Mouse (Mus musculus) ES-E14 (cell line): ENCODE measurements at regions not wholly inside any gene's neighbourhood (a gene's known extent, or its start where the extent isn't known, plus 50 kb on each side); places are given as distances from the start of the nearest gene placed in this dataset.

Experiments used
- DNase-seq: peaks from one replicate; pipeline ENCODE4 v3.0.0-alpha.2; 2013; ENCODE audit warnings: low read depth, low spot score
- H3K27ac ChIP-seq: 2 replicates; pipeline ENCODE4 v1.5.1; 2012; ENCODE audit warnings: low read depth, mild to moderate bottlenecking, low read length, moderate library complexity, mixed read lengths; ENCODE audit not compliant: poor library complexity, insufficient read depth, severe bottlenecking
- H3K36me3 ChIP-seq: 2 replicates; pipeline ENCODE4 v1.6.1; 2012; ENCODE audit warnings: mild to moderate bottlenecking, low read length, moderate library complexity, mixed read lengths; ENCODE audit not compliant: control insufficient read depth, poor library complexity, insufficient read depth, severe bottlenecking
- H3K4me1 ChIP-seq, 2 experiments: fragments of 150-350 bp in 1 of 2; sonication (generic) in 1 of 2; 2 replicates each; pipeline ENCODE4 v1.6.1; 2012; ENCODE audit warnings: low read length in 2 of 2, mild to moderate bottlenecking in 1 of 2, mixed read lengths in 1 of 2; ENCODE audit not compliant: control insufficient read depth in 2 of 2, insufficient read depth in 2 of 2, poor library complexity in 1 of 2
- H3K4me3 ChIP-seq, 2 experiments: fragments of 150-350 bp in 1 of 2; sonication (generic) in 1 of 2; 2 replicates each; pipeline ENCODE4 v1.5.1; 2012; ENCODE audit warnings: low read length in 2 of 2, low read depth in 1 of 2, mild to moderate bottlenecking in 1 of 2, mixed read lengths in 1 of 2; ENCODE audit not compliant: insufficient read depth in 1 of 2, poor library complexity in 1 of 2, severe bottlenecking in 1 of 2
- H3K9ac ChIP-seq: 2 replicates; pipeline ENCODE4 v1.6.1; 2012; ENCODE audit warnings: low read depth, mild to moderate bottlenecking, low read length, mixed read lengths; ENCODE audit not compliant: poor library complexity, insufficient read depth, severe bottlenecking
- H3K9me3 ChIP-seq: fragments of 150-350 bp; sonication (generic); 2 replicates; pipeline ENCODE4 v1.6.1; 2012; ENCODE audit warnings: low read depth, mild to moderate bottlenecking, low read length; ENCODE audit not compliant: control insufficient read depth, insufficient read depth
- CHD2 ChIP-seq: IDR thresholded peaks from 2 replicates; pipeline ENCODE4 v1.6.1; 2014; ENCODE audit warnings: mild to moderate bottlenecking, low read depth, low read length, inconsistent platforms
- HCFC1 ChIP-seq: IDR thresholded peaks from 2 replicates; pipeline ENCODE4 v1.6.1; 2012; ENCODE audit warnings: low read length, inconsistent platforms, borderline replicate concordance; ENCODE audit not compliant: insufficient read depth
- MAFK ChIP-seq: IDR thresholded peaks from 2 replicates; pipeline ENCODE4 v1.6.1; 2014; ENCODE audit warnings: mild to moderate bottlenecking, low read depth, low read length, inconsistent platforms; ENCODE audit not compliant: insufficient read depth
- ZC3H11A ChIP-seq: IDR thresholded peaks from 2 replicates; pipeline ENCODE4 v1.6.1; 2012; ENCODE audit warnings: low read depth, mild to moderate bottlenecking, inconsistent platforms, low read length, borderline replicate concordance
- ZNF384 ChIP-seq: IDR thresholded peaks from 2 replicates; pipeline ENCODE4 v1.6.1; 2012; ENCODE audit warnings: low read depth, low read length, inconsistent platforms
- in situ Hi-C, 2 experiments: fragments of 600-800 bp; cut with MboI; formaldehyde crosslinking; loops; one replicate each; pipeline ENCODE4 v1.15.1; 2025; ENCODE audit warnings: low sequenced_read_pairs in 2 of 2, inconsistent platforms in 1 of 2; ENCODE audit not compliant: unreplicated experiment in 2 of 2

- TF ChIP-seq CHD2 (no peak), ZNF384 (no peak), ZC3H11A (no peak), MAFK (no peak), HCFC1 (no peak)
- H3K9ac ChIP-seq, result no peak overlapping the region
- in situ Hi-C loops, result no loop called here
Measured at GRCm38 (mm10) chr4:64575901-64576300, 529.1 kb upstream of the Tnc start.

GRCm38 (mm10) chr4:64595014-64595599 is 528.9 kb upstream of the Pappa start:
- in situ Hi-C loops, result no loop called here

More at GRCm38 (mm10) chr4:64575901-64576300, 529.1 kb upstream of the Tnc start:
- DNase-seq, result no peak
- no peaks in the 10 kb centered on the region for H3K9me3 ChIP-seq
- no peak overlapping the region for H3K4me3 ChIP-seq
- H3K4me1 ChIP-seq, result no peaks in the 10 kb centered on the region
- H3K36me3 ChIP-seq, result no peaks in the 10 kb centered on the region
- H3K27ac ChIP-seq, result no peak overlapping the region

GRCm38 (mm10) chr4:64598465-64598864 is 525.5 kb upstream of the Pappa start:
- H3K9ac ChIP-seq, result no peak overlapping the region
- H3K9me3 ChIP-seq, result no peaks in the 10 kb centered on the region
- H3K36me3 ChIP-seq, result no peaks in the 10 kb centered on the region
- no peak overlapping the region for H3K4me3 ChIP-seq
- DNase-seq, result no peak
- in situ Hi-C loops, result no loop called here
- TF ChIP-seq ZNF384 (no peak), ZC3H11A (no peak), CHD2 (no peak), HCFC1 (no peak), MAFK (no peak)
- H3K4me1 ChIP-seq, result no peaks in the 10 kb centered on the region
- H3K27ac ChIP-seq, result no peak overlapping the region

More at GRCm38 (mm10) chr4:64595014-64595599, 528.9 kb upstream of the Pappa start:
- Histone ChIP-seq H3K36me3 (no peaks in the 10 kb centered on the region), H3K4me1 (no peaks in the 10 kb centered on the region), H3K9ac (no peak overlapping the region), H3K27ac (no peak overlapping the region), H3K9me3 (no peaks in the 10 kb centered on the region), H3K4me3 (no peak overlapping the region)
- TF ChIP-seq ZNF384, result no peak
- no peak for TF ChIP-seq HCFC1
- no peak for TF ChIP-seq MAFK
- TF ChIP-seq ZC3H11A, result no peak
- TF ChIP-seq CHD2, result no peak
- no peak for DNase-seq

GRCm38 (mm10) chr4:64599222-64599621 is 524.8 kb upstream of the Pappa start:
- no peak for DNase-seq
- TF ChIP-seq ZNF384 (no peak), HCFC1 (no peak), MAFK (no peak), ZC3H11A (no peak)
- in situ Hi-C loops, result no loop called here
- Histone ChIP-seq H3K27ac (no peak overlapping the region), H3K9me3 (no peaks in the 10 kb centered on the region), H3K4me3 (no peak overlapping the region), H3K36me3 (no peaks in the 10 kb centered on the region), H3K4me1 (no peaks in the 10 kb centered on the region), H3K9ac (no peak overlapping the region)
